Comparison of ENCODE assay signal across 20 mouse cellular contexts in genomic region chr5:73520787-73521186, GRCm38 (mm10). TPM values are rescaled to one million over a fixed set of nuclear protein-coding genes. Genes with fewer than 3 reads are reported as not detected.
DNase-seq lines count a peak whose midpoint lies in the region; ATAC-seq and TF ChIP-seq lines count a peak whose summit lies in the region.
"Had no signal": no experiment of that assay in that cellular context is flagged by ENCODE, and none has a peak within 500 bp of the region (broad histone marks: within the 10 kb centered on the region; RNA-seq: fewer than 3 reads in every experiment).

No protein-coding gene starts in this region.

- no peak for ATAC-seq in midbrain, embryonic 11.5 days (ENCODE audit: low FRiP score)
- ATAC-seq: activated CD4-positive, CD25-positive, alpha-beta regulatory T cell, adult 4 months; CD4-positive, CD25-positive, alpha-beta regulatory T cell, adult 4 months; Patski had no signal

- H3K27ac ChIP-seq in midbrain, embryonic 11.5 days (ENCODE audit: low read depth, low read length), result no peak overlapping the region
- no peak overlapping the region for H3K27ac ChIP-seq in midbrain, embryonic 10.5 days (replicated peaks)
- no peak overlapping the region; the same call in 1 of the 2 replicates for H3K27ac ChIP-seq in MEL (ENCODE audit: control insufficient read depth, low read depth, low read length)

- DNase-seq in midbrain, embryonic 11.5 days (ENCODE audit: low spot score, missing footprints), result peak; percentile 4
- no peak for DNase-seq in midbrain, embryonic 10.5 days (ENCODE audit: low spot score)
- DNase-seq in MEL (ENCODE audit: low read depth, low spot score), result peak; percentile 54
- DNase-seq in lung, postnatal 36 days, result no peak
- DNase-seq: adrenal gland, adult 2 months; adrenal gland, adult 8-10 months; adrenal gland, postnatal 10 days; adrenal gland, postnatal 14 days; adrenal gland, postnatal 25 days; adrenal gland, postnatal 36 days; B cell, adult 2 months; cerebellum, adult 11 months; cerebellum, adult 11-12 months; cerebellum, adult 18-20 months; cerebellum, adult 2 months had no signal

- 78% methylated on average over 4 of the region's 4 CpGs for WGBS in midbrain, embryonic 11.5 days
- WGBS in midbrain, embryonic 10.5 days, result 86% methylated on average over 4 of the region's 4 CpGs

- H3K36me3 ChIP-seq in midbrain, embryonic 11.5 days (ENCODE audit: control insufficient read depth, insufficient read depth, low read length), result peaks cover under 1% of the 10 kb centered on the region; the same call in 1 of the 2 replicates
- H3K36me3 ChIP-seq in midbrain, embryonic 10.5 days, result peaks cover 84% of the 10 kb centered on the region
- H3K36me3 ChIP-seq in MEL (ENCODE audit: control insufficient read depth in 1 of 2, insufficient read depth in 2 of 2, low read length in 2 of 2), result peaks cover 0 to 43% of the 10 kb centered on the region in 2 experiments

- no peak overlapping the region for H3K4me3 ChIP-seq in midbrain, embryonic 11.5 days (ENCODE audit: low read depth, low read length)
- no peak overlapping the region for H3K4me3 ChIP-seq in midbrain, embryonic 10.5 days
- H3K4me3 ChIP-seq in MEL (ENCODE audit: control insufficient read depth in 1 of 2, insufficient read depth in 1 of 2, low read depth in 2 of 2, low read length in 2 of 2), result no peak overlapping the region

- TF ChIP-seq CTCF in MEL (IDR thresholded peaks at IDR 0.05 in 2 of 3, conservative IDR thresholded peaks at IDR 0.05 in 1 of 3; ENCODE audit: control insufficient read depth in 1 of 3, insufficient read depth in 1 of 3, low read depth in 2 of 3, low read length in 3 of 3, poor library complexity in 1 of 3, severe bottlenecking in 1 of 3), result no peak

- TF ChIP-seq EP300 in MEL (IDR thresholded peaks at IDR 0.05; ENCODE audit: low read depth in 1 of 2, low read length in 2 of 2), result peak; percentile 76 to 77

- H3K9ac ChIP-seq in midbrain, embryonic 11.5 days (ENCODE audit: low read length), result no peak overlapping the region
- no peak overlapping the region for H3K9ac ChIP-seq in MEL (ENCODE audit: control insufficient read depth, low read depth, low read length, poor library complexity, severe bottlenecking)

- H3K27me3 ChIP-seq in midbrain, embryonic 11.5 days (ENCODE audit: control insufficient read depth, insufficient read depth, low read length), result no peaks in the 10 kb centered on the region
- no peaks in the 10 kb centered on the region for H3K27me3 ChIP-seq in midbrain, embryonic 10.5 days (ENCODE audit: low read depth, poor library complexity, severe bottlenecking)
- no peaks in the 10 kb centered on the region for H3K27me3 ChIP-seq in MEL (ENCODE audit: control insufficient read depth in 1 of 2, insufficient read depth in 2 of 2, low read length in 2 of 2)
- H3K27me3 ChIP-seq: CH12.LX, Patski had no signal

- H3K79me2 ChIP-seq in MEL (ENCODE audit: control insufficient read depth, insufficient read depth, low read length, poor library complexity), result no peaks in the 10 kb centered on the region

- no peaks in the 10 kb centered on the region for H3K9me3 ChIP-seq in midbrain, embryonic 11.5 days (ENCODE audit: control insufficient read depth, low read length)
- H3K9me3 ChIP-seq in midbrain, embryonic 10.5 days (replicated peaks), result no peaks in the 10 kb centered on the region
- H3K9me3 ChIP-seq in MEL (replicated peaks; ENCODE audit: insufficient read depth, low read length), result no peaks in the 10 kb centered on the region
- H3K9me3 ChIP-seq: G1E had no signal

- TF ChIP-seq RAD21 in MEL (IDR thresholded peaks at IDR 0.05; ENCODE audit: low read depth, low read length), result no peak

- TF ChIP-seq POLR2A in MEL (IDR thresholded peaks at IDR 0.05; ENCODE audit: control insufficient read depth in 1 of 2, insufficient read depth in 1 of 2, low read depth in 1 of 2, low read length in 2 of 2, poor library complexity in 1 of 2), result no peak

- H3K4me2 ChIP-seq in midbrain, embryonic 11.5 days, result no peak overlapping the region

- no peaks in the 10 kb centered on the region for H3K4me1 ChIP-seq in midbrain, embryonic 11.5 days (ENCODE audit: control insufficient read depth, insufficient read depth, low read length)
- H3K4me1 ChIP-seq in midbrain, embryonic 10.5 days, result 0 out of 2 replicates have a peak, but pooled peaks cover 5% of the 10 kb centered on the region
- H3K4me1 ChIP-seq in MEL (ENCODE audit: control insufficient read depth in 1 of 2, insufficient read depth in 2 of 2, low read length in 2 of 2), result peaks cover 27 to 29% of the 10 kb centered on the region in 2 experiments

TF ChIP-seq in MEL, 35 proteins besides CTCF, POLR2A, EP300 and RAD21:
- no peak for TF ChIP-seq MXI1 (IDR thresholded peaks at IDR 0.05; ENCODE audit: low read depth, low read length)
- TF ChIP-seq ZNF384 (IDR thresholded peaks at IDR 0.05; ENCODE audit: low read depth, low read length), result peak; percentile 66; the same call in 1 of the 2 replicates
- TF ChIP-seq TCF12 (IDR thresholded peaks at IDR 0.05; ENCODE audit: low read depth, low read length), result peak; percentile 66; the same call in 1 of the 2 replicates
- peak; percentile 91 for TF ChIP-seq RCOR1 (IDR thresholded peaks at IDR 0.05; ENCODE audit: low read depth, low read length)
- peak; percentile 79 for TF ChIP-seq ETS1 (IDR thresholded peaks at IDR 0.05; ENCODE audit: low read depth, low read length)
- no peak for TF ChIP-seq BHLHE40 (IDR thresholded peaks at IDR 0.05; ENCODE audit: borderline replicate concordance, low read depth, low read length)
- TF ChIP-seq MAZ (IDR thresholded peaks at IDR 0.05; ENCODE audit: low read depth, low read length), result no peak
- no peak for TF ChIP-seq MAFK (IDR thresholded peaks at IDR 0.05; ENCODE audit: borderline replicate concordance, low read depth, low read length)
- TF ChIP-seq GATA1 (IDR thresholded peaks at IDR 0.05; ENCODE audit: low read depth, low read length), result peak; percentile 77

RNA-seq across cellular contexts. Expression of gene Dcun1d4, which starts 40.0 kb away (rescaled TPM):
- 69.6 and 83.0 TPM in 2 replicates for polyA plus RNA-seq in midbrain, embryonic 11.5 days (2014; fragmentation: Nextera tagmentation; extraction: Ambion mirVana)
- polyA plus RNA-seq in midbrain, embryonic 10.5 days (2016; fragmentation: Nextera tagmentation; extraction: Ambion mirVana), result 46.0 and 54.9 TPM in 2 replicates
- 7.6 and 9.2 TPM in 2 replicates for total RNA-seq in MEL (2012; rRNA removed)
- 10 to 100 TPM in 1 of 2 experiments, not detected in 1; 10.0 TPM for polyA plus RNA-seq in MEL (2012; ENCODE audit: insufficient read depth in 1 of 2, insufficient read length in 2 of 2, low read depth in 1 of 2, low replicate concordance in 2 of 2, missing spikeins in 1 of 2)

Comparison
In these comparisons a context has a peak if more than half of its experiments do, and no peak if none do; other contexts are left out.
1. DNase-seq: peak in midbrain, embryonic 11.5 days (single experiment) and MEL (single experiment); none in midbrain, embryonic 10.5 days (single experiment) and lung, postnatal 36 days (single experiment).